Comparison of ENCODE assay signal across 25 mouse cellular contexts in the genomic region with DNA sequence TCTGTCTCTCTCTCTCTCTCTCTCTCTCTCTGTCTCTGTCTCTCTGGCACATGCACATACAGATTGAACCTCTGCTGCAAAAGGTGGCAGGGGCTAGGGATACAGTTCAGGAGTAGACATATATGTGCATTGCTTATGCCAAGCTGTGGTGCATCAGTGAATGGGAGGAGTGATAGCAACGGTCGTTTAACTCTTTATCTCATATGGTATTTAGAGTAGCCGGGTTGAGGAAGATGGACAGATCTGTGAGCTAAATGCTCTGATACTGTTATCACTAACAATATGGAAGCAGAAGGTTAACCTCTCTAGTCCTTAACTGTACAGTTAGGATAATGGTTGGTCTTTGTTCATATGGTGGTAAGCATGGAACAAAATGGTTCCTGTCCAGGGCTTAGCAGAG.
DNase-seq lines count a peak whose midpoint lies in the region; ATAC-seq and TF ChIP-seq lines count a peak whose summit lies in the region.
"Had no signal": no experiment of that assay in that cellular context is flagged by ENCODE, and none has a peak within 500 bp of the region (broad histone marks: within the 10 kb centered on the region; RNA-seq: fewer than 3 reads in every experiment).

No protein-coding gene starts in this region.

- peak overlapping the region; percentile 55; the same call in 1 of the 2 replicates for H3K27ac ChIP-seq in MEL (ENCODE audit: control insufficient read depth, low read depth, low read length)
- no peak overlapping the region for H3K27ac ChIP-seq in liver, embryonic 15.5 days (replicated peaks)
- H3K27ac ChIP-seq in midbrain, embryonic 14.5 days (replicated peaks; ENCODE audit: low read depth, low read length) = no peak overlapping the region
- H3K27ac ChIP-seq: embryonic facial prominence, embryonic 12.5 days; embryonic facial prominence, embryonic 15.5 days; gastrocnemius, adult 2 months; heart, adult 2 months; heart, embryonic 10.5 days; heart, embryonic 13.5 days; hindbrain, embryonic 12.5 days; hindbrain, embryonic 15.5 days had no signal

- WGBS in liver, embryonic 15.5 days (ENCODE audit: insufficient replicate concordance) = 18% methylated on average over 3 of the region's 3 CpGs
- 97% methylated on average over 3 of the region's 3 CpGs for WGBS in midbrain, embryonic 14.5 days

- intact Hi-C loops in heart, postnatal 25 days (cut with DNase I) = no loop called here

- H3K4me2 ChIP-seq in liver, embryonic 15.5 days = no peak overlapping the region
- no peak overlapping the region for H3K4me2 ChIP-seq in midbrain, embryonic 14.5 days (ENCODE audit: low read length)
- H3K4me2 ChIP-seq: embryonic facial prominence, embryonic 12.5 days; embryonic facial prominence, embryonic 15.5 days; heart, embryonic 13.5 days; hindbrain, embryonic 12.5 days; hindbrain, embryonic 15.5 days had no signal

- peak; percentile 42; the same call in 1 of the 2 replicates for ATAC-seq in liver, embryonic 15.5 days (ENCODE audit: insufficient read depth)
- ATAC-seq in megakaryocyte-erythroid progenitor cell, adult 5-6 weeks (replicated peaks; ENCODE audit: low FRiP score, low TSS enrichment, poor library complexity, severe bottlenecking) = peak; percentile 30; the same call in 1 of the 2 replicates
- no peak for ATAC-seq in midbrain, embryonic 14.5 days (ENCODE audit: low FRiP score, low TSS enrichment)
- ATAC-seq: forebrain, embryonic 14.5 days; forebrain, postnatal 0 days; Patski had no signal

- H3K9ac ChIP-seq in MEL (ENCODE audit: control insufficient read depth, low read depth, low read length, poor library complexity, severe bottlenecking) = no peak overlapping the region
- H3K9ac ChIP-seq in liver, embryonic 15.5 days = no peak overlapping the region
- no peak overlapping the region for H3K9ac ChIP-seq in midbrain, embryonic 14.5 days (replicated peaks; ENCODE audit: low read length)
- H3K9ac ChIP-seq: embryonic facial prominence, embryonic 12.5 days; embryonic facial prominence, embryonic 15.5 days; forebrain, postnatal 0 days; heart, embryonic 13.5 days; hindbrain, embryonic 12.5 days; hindbrain, embryonic 15.5 days had no signal

- TF ChIP-seq EP300 in MEL (IDR thresholded peaks at IDR 0.05; ENCODE audit: low read depth in 1 of 2, low read length in 2 of 2) = peak in 1 of 2 experiments; percentile 76; a peak in 2 of 4 replicates

- peaks cover 28 to 33% of the 10 kb centered on the region in 2 experiments for H3K4me1 ChIP-seq in MEL (ENCODE audit: control insufficient read depth in 1 of 2, insufficient read depth in 2 of 2, low read length in 2 of 2)
- peaks cover 27% of the 10 kb centered on the region for H3K4me1 ChIP-seq in liver, embryonic 15.5 days (replicated peaks)
- no peaks in the 10 kb centered on the region for H3K4me1 ChIP-seq in midbrain, embryonic 14.5 days (ENCODE audit: control insufficient read depth, insufficient read depth, low read length)
- H3K4me1 ChIP-seq: embryonic facial prominence, embryonic 15.5 days; heart, embryonic 10.5 days; hindbrain, embryonic 12.5 days; hindbrain, embryonic 15.5 days had no signal

- no peaks in the 10 kb centered on the region for H3K9me3 ChIP-seq in MEL (replicated peaks; ENCODE audit: insufficient read depth, low read length)
- no peaks in the 10 kb centered on the region for H3K9me3 ChIP-seq in liver, embryonic 15.5 days (replicated peaks)
- no peaks in the 10 kb centered on the region for H3K9me3 ChIP-seq in midbrain, embryonic 14.5 days (ENCODE audit: control insufficient read depth, low read length)
- H3K9me3 ChIP-seq: embryonic facial prominence, embryonic 12.5 days; embryonic facial prominence, embryonic 15.5 days; heart, embryonic 10.5 days; heart, embryonic 13.5 days; hindbrain, embryonic 12.5 days; hindbrain, embryonic 15.5 days had no signal

- H3K27me3 ChIP-seq in MEL (ENCODE audit: control insufficient read depth in 1 of 2, insufficient read depth in 2 of 2, low read length in 2 of 2) = no peaks in the 10 kb centered on the region
- H3K27me3 ChIP-seq in liver, embryonic 15.5 days = no peaks in the 10 kb centered on the region
- no peaks in the 10 kb centered on the region for H3K27me3 ChIP-seq in midbrain, embryonic 14.5 days (ENCODE audit: control insufficient read depth, insufficient read depth, low read length)
- H3K27me3 ChIP-seq: embryonic facial prominence, embryonic 12.5 days; embryonic facial prominence, embryonic 15.5 days; heart, embryonic 13.5 days; hindbrain, embryonic 12.5 days; hindbrain, embryonic 15.5 days; Patski had no signal

- no peak for TF ChIP-seq RAD21 in MEL (IDR thresholded peaks at IDR 0.05; ENCODE audit: low read depth, low read length)

- DNase-seq in heart, adult 11 months = peak; percentile 21
- no peak for DNase-seq in heart, postnatal 25 days (ENCODE audit: low spot score)
- peak; percentile 33 for DNase-seq in MEL (ENCODE audit: low read depth, low spot score)
- DNase-seq in midbrain, embryonic 14.5 days = no peak
- DNase-seq in layer of hippocampus, adult 11-12 months (ENCODE audit: low spot score) = no peak
- DNase-seq: adrenal gland, postnatal 10 days; adrenal gland, postnatal 36 days; cerebellum, adult 18-20 months; cerebellum, adult 9-11 months; cerebellum, postnatal 25 days; forebrain, postnatal 0 days; gastrocnemius, adult 2 months; gastrocnemius, postnatal 14 days; heart, adult 2 months; heart, postnatal 14 days had no signal

- TF ChIP-seq POLR2A in MEL (IDR thresholded peaks at IDR 0.05; ENCODE audit: control insufficient read depth in 1 of 2, insufficient read depth in 1 of 2, low read depth in 1 of 2, low read length in 2 of 2, poor library complexity in 1 of 2) = no peak

- no peaks in the 10 kb centered on the region for H3K79me2 ChIP-seq in MEL (ENCODE audit: control insufficient read depth, insufficient read depth, low read length, poor library complexity)

- H3K36me3 ChIP-seq in MEL (ENCODE audit: control insufficient read depth in 1 of 2, insufficient read depth in 2 of 2, low read length in 2 of 2) = peaks cover 14 to 56% of the 10 kb centered on the region in 2 experiments
- H3K36me3 ChIP-seq in liver, embryonic 15.5 days (replicated peaks) = peaks cover 84% of the 10 kb centered on the region
- peaks cover 29% of the 10 kb centered on the region for H3K36me3 ChIP-seq in midbrain, embryonic 14.5 days (ENCODE audit: control insufficient read depth, insufficient read depth, low read length)
- H3K36me3 ChIP-seq: hindbrain, embryonic 15.5 days had no signal

- no peak for TF ChIP-seq CTCF in MEL (IDR thresholded peaks at IDR 0.05 in 2 of 3, conservative IDR thresholded peaks at IDR 0.05 in 1 of 3; ENCODE audit: control insufficient read depth in 1 of 3, insufficient read depth in 1 of 3, low read depth in 2 of 3, low read length in 3 of 3, poor library complexity in 1 of 3, severe bottlenecking in 1 of 3)

- H3K4me3 ChIP-seq in MEL (ENCODE audit: control insufficient read depth in 1 of 2, insufficient read depth in 1 of 2, low read depth in 2 of 2, low read length in 2 of 2) = no peak overlapping the region
- no peak overlapping the region for H3K4me3 ChIP-seq in liver, embryonic 15.5 days (replicated peaks)
- H3K4me3 ChIP-seq in midbrain, embryonic 14.5 days (replicated peaks; ENCODE audit: low read depth, low read length) = no peak overlapping the region
- H3K4me3 ChIP-seq: embryonic facial prominence, embryonic 12.5 days; embryonic facial prominence, embryonic 15.5 days; gastrocnemius, adult 2 months; heart, adult 2 months; heart, embryonic 10.5 days; heart, embryonic 13.5 days; hindbrain, embryonic 12.5 days; hindbrain, embryonic 15.5 days had no signal

TF ChIP-seq in MEL, 35 proteins besides CTCF, POLR2A, EP300 and RAD21:
- 0 out of 2 replicates have a peak, but pooled peaks have one; percentile 9 for TF ChIP-seq ETS1 (IDR thresholded peaks at IDR 0.05; ENCODE audit: low read depth, low read length)
- TF ChIP-seq TCF12 (IDR thresholded peaks at IDR 0.05; ENCODE audit: low read depth, low read length) = peak; percentile 76
- no peak for TF ChIP-seq UBTF (IDR thresholded peaks at IDR 0.05; ENCODE audit: borderline replicate concordance, insufficient read depth, low read depth, low read length)
- TF ChIP-seq GATA1 (IDR thresholded peaks at IDR 0.05; ENCODE audit: low read depth, low read length) = peak; percentile 58
- TF ChIP-seq MYB (IDR thresholded peaks at IDR 0.05; ENCODE audit: low read depth, low read length) = peak; percentile 67
- TF ChIP-seq TAL1 (IDR thresholded peaks at IDR 0.05; ENCODE audit: low read length) = no peak
- TF ChIP-seq E2F4 (IDR thresholded peaks at IDR 0.05; ENCODE audit: borderline replicate concordance, low read depth, low read length) = no peak
- TF ChIP-seq HCFC1 (IDR thresholded peaks at IDR 0.05; ENCODE audit: low read depth, low read length) = no peak

Comparison
In these comparisons a context has a peak if more than half of its experiments do, and no peak if none do; other contexts are left out.
1. DNase-seq: peak in heart, adult 11 months (single experiment) and MEL (single experiment); none in heart, postnatal 25 days (single experiment), midbrain, embryonic 14.5 days (single experiment) and layer of hippocampus, adult 11-12 months (single experiment).